Comparison of ENCODE assay signal across 24 mouse cellular contexts in the genomic region with DNA sequence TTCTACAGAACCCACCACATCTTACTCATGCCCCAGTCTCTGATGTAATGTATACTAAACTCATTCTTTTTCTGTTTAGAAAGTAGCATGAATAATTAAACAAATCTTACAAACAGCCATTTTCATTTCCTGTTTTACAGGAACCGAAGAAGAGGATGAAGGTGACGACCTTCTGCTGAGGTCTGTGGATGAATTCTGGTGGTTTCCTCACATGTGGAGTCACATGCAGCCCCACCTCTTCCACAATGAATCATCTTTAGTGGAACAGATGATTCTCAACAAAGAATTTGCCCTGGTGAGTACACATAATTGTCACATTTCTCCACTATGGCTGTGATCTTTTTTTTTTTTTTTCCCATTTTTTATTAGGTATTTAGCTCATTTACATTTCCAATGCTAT.
DNase-seq lines count a peak whose midpoint lies in the region; ATAC-seq and TF ChIP-seq lines count a peak whose summit lies in the region.
"Had no signal": no experiment of that assay in that cellular context is flagged by ENCODE, and none has a peak within 500 bp of the region (broad histone marks: within the 10 kb centered on the region; RNA-seq: fewer than 3 reads in every experiment).

No protein-coding gene starts in this region.

- TF ChIP-seq CTCF in C2C12 (IDR thresholded peaks at IDR 0.05; ENCODE audit: control insufficient read depth, insufficient read depth, insufficient read length) = no peak

- no peaks in the 10 kb centered on the region for H3K79me2 ChIP-seq in C2C12 (ENCODE audit: control insufficient read depth, insufficient read depth)
- no peaks in the 10 kb centered on the region for H3K79me2 ChIP-seq in myocyte (ENCODE audit: control insufficient read depth, insufficient read depth)

- no peak for ATAC-seq in intestine, embryonic 15.5 days
- ATAC-seq: activated CD4-positive, CD25-positive, alpha-beta regulatory T cell, adult 4 months; CD4-positive, CD25-positive, alpha-beta regulatory T cell, adult 4 months; Patski had no signal

- H3K9me3 ChIP-seq in intestine, embryonic 15.5 days = no peaks in the 10 kb centered on the region
- H3K9me3 ChIP-seq: G1E had no signal

- no peaks in the 10 kb centered on the region for H3K79me3 ChIP-seq in C2C12 (ENCODE audit: low read depth)

- peak; percentile 73 for DNase-seq in 416B (ENCODE audit: low read depth)
- DNase-seq in T-cell, adult 2 months (ENCODE audit: low spot score) = no peak
- DNase-seq in urinary bladder, adult 2 months (ENCODE audit: low spot score) = no peak
- DNase-seq: adrenal gland, adult 2 months; adrenal gland, adult 8-10 months; adrenal gland, postnatal 10 days; adrenal gland, postnatal 14 days; adrenal gland, postnatal 25 days; adrenal gland, postnatal 36 days; B cell, adult 2 months; cerebellum, adult 11 months; cerebellum, adult 11-12 months; cerebellum, adult 18-20 months; cerebellum, adult 2 months; cerebellum, adult 8-10 months; cerebellum, adult 9-10 months had no signal

- no peak overlapping the region for H3K4me3 ChIP-seq in C2C12 (ENCODE audit: insufficient read depth, poor library complexity, severe bottlenecking)
- H3K4me3 ChIP-seq in myocyte = no peak overlapping the region
- H3K4me3 ChIP-seq in intestine, embryonic 15.5 days (replicated peaks) = no peak overlapping the region

- 63% methylated on average over 2 of the region's 2 CpGs for WGBS in intestine, embryonic 15.5 days

- no peaks in the 10 kb centered on the region for H3K4me1 ChIP-seq in intestine, embryonic 15.5 days (replicated peaks)

- H3K27ac ChIP-seq in intestine, embryonic 15.5 days = no peak overlapping the region

- no peak overlapping the region for H3K9ac ChIP-seq in intestine, embryonic 15.5 days

- H3K36me3 ChIP-seq in C2C12 (ENCODE audit: control insufficient read depth, insufficient read depth) = no peaks in the 10 kb centered on the region
- H3K36me3 ChIP-seq in myocyte (ENCODE audit: control insufficient read depth, insufficient read depth) = no peaks in the 10 kb centered on the region
- H3K36me3 ChIP-seq in intestine, embryonic 15.5 days = no peaks in the 10 kb centered on the region
- H3K36me3 ChIP-seq: G1E had no signal

- H3ac ChIP-seq in C2C12 (ENCODE audit: control insufficient read depth, insufficient read length, low read depth) = no peak overlapping the region
- H3ac ChIP-seq in myocyte (ENCODE audit: control insufficient read depth, insufficient read length) = no peak overlapping the region

- no peak for TF ChIP-seq POLR2A in myocyte (IDR thresholded peaks at IDR 0.05; ENCODE audit: insufficient read length, low read depth)

- peak overlapping the region; percentile 19 for H3K4me2 ChIP-seq in myocyte (ENCODE audit: low read depth)
- H3K4me2 ChIP-seq in intestine, embryonic 15.5 days (replicated peaks) = no peak overlapping the region

- no peaks in the 10 kb centered on the region for H3K27me3 ChIP-seq in C2C12 (ENCODE audit: control insufficient read depth, insufficient read depth, insufficient read length)
- H3K27me3 ChIP-seq in myocyte (ENCODE audit: control insufficient read depth, insufficient read depth, insufficient read length) = no peaks in the 10 kb centered on the region
- no peaks in the 10 kb centered on the region for H3K27me3 ChIP-seq in intestine, embryonic 15.5 days (replicated peaks)
- H3K27me3 ChIP-seq: CH12.LX, Patski had no signal

TF ChIP-seq in C2C12, 6 proteins besides CTCF, POLR2A, EP300 and RAD21:
- TF ChIP-seq USF1 (IDR thresholded peaks at IDR 0.05; ENCODE audit: low read depth) (peak; percentile 78), FOSL1 (IDR thresholded peaks at IDR 0.05; ENCODE audit: insufficient read depth, low read length, poor library complexity, severe bottlenecking) (no peak), MYOG (IDR thresholded peaks at IDR 0.05; ENCODE audit: control insufficient read depth, extremely low read depth, insufficient read length) (no peak), MAX (IDR thresholded peaks at IDR 0.05) (peak; percentile 64), MYOD1 (IDR thresholded peaks at IDR 0.05; ENCODE audit: control insufficient read depth, insufficient read length, low read depth) (no peak), CEBPB (IDR thresholded peaks at IDR 0.05; ENCODE audit: low read depth) (no peak)

TF ChIP-seq in myocyte, 11 proteins besides CTCF, POLR2A, EP300 and RAD21:
- no peak for TF ChIP-seq TCF12 (IDR thresholded peaks at IDR 0.05; ENCODE audit: insufficient read depth, poor library complexity, severe bottlenecking)
- TF ChIP-seq USF1 (IDR thresholded peaks at IDR 0.05; ENCODE audit: low read depth) = peak; percentile 51
- peak; percentile 44; the same call in 1 of the 2 replicates for TF ChIP-seq CEBPB (IDR thresholded peaks at IDR 0.05; ENCODE audit: insufficient read depth, poor library complexity, severe bottlenecking)
- no peak for TF ChIP-seq MYOD1 (IDR thresholded peaks at IDR 0.05; ENCODE audit: control insufficient read depth in 1 of 3, insufficient read length in 2 of 3, low read depth in 2 of 3)
